Mouse (Mus musculus) kidney, embryonic 15.5 days (tissue): Measurements from ENCODE around the gene Gm31571. TPM values are rescaled to one million over a fixed set of nuclear protein-coding genes. Genes with fewer than 3 reads are reported as not detected.
"Not testable (repeated sequence)": the region's sequence is repeated elsewhere in the genome, so short reads cannot be mapped to it uniquely, and the experiment has no call there.

Experiments
- ATAC-seq: fragments of 200-750 bp; cut with Nextera tagmentation; replicated peaks from 2 replicates; pipeline ENCODE4 v1.8.0; 2017; ENCODE audit warnings: moderate TSS enrichment; ENCODE audit not compliant: low FRiP score
- H3K27ac ChIP-seq: fragments of 300-500 bp; sonication (generic); 2 replicates; pipeline ENCODE4 v1.5.1; 2015; ENCODE audit warnings: mild to moderate bottlenecking, inconsistent platforms
- H3K27me3 ChIP-seq: fragments of 300-500 bp; sonication (generic); 2 replicates; pipeline ENCODE4 v1.6.1; 2015; ENCODE audit warnings: inconsistent platforms
- H3K36me3 ChIP-seq: fragments of 300-500 bp; sonication (generic); 2 replicates; pipeline ENCODE4 v1.6.1; 2015; ENCODE audit warnings: inconsistent platforms
- H3K4me1 ChIP-seq: fragments of 300-500 bp; sonication (generic); 2 replicates; pipeline ENCODE4 v1.6.1; 2015; ENCODE audit warnings: inconsistent platforms
- H3K4me2 ChIP-seq: fragments of 300-500 bp; sonication (generic); 2 replicates; pipeline ENCODE4 v1.6.1; 2015; ENCODE audit warnings: moderate library complexity, mild to moderate bottlenecking, inconsistent platforms
- H3K4me3 ChIP-seq: fragments of 300-500 bp; sonication (generic); replicated peaks from 2 replicates; pipeline ENCODE4 v1.5.1; 2015; ENCODE audit warnings: mild to moderate bottlenecking, inconsistent platforms
- H3K9ac ChIP-seq: fragments of 300-500 bp; sonication (generic); 2 replicates; pipeline ENCODE4 v1.6.1; 2015; ENCODE audit warnings: mild to moderate bottlenecking, inconsistent platforms
- H3K9me3 ChIP-seq: fragments of 300-500 bp; sonication (generic); replicated peaks from 2 replicates; pipeline ENCODE4 v1.6.1; 2016; ENCODE audit warnings: inconsistent platforms
- WGBS: fragments of 180-500 bp; shearing (Covaris S2); methylation state at CpG from one replicate; pipeline ENCODE4 v1.1.7; 2015; ENCODE audit warnings: mixed read lengths; 5-methylcytosine and 5-hydroxymethylcytosine counted together
- polyA plus RNA-seq: library from polyadenylated mRNA; unstranded; fragments of >200 nt; fragmentation: Nextera tagmentation; extraction: Ambion mirVana; gene quantifications from 2 replicates; pipeline ENCODE4 v1.2.1, GENCODE M21; 2015

Gm31571 gene
- polyA plus RNA-seq, result not detected in 2 replicates

- not testable (repeated sequence) for H3K36me3 ChIP-seq, H3K9ac ChIP-seq, H3K4me3 ChIP-seq, H3K4me2 ChIP-seq, H3K27me3 ChIP-seq, ATAC-seq, H3K9me3 ChIP-seq, H3K4me1 ChIP-seq, H3K27ac ChIP-seq
- no CpG with 5 or more reads among the region's 6 CpGs for WGBS
Observed at GRCm38 (mm10) chrY:22051253-22051652, at the start of gene Gm31571. Gene Gm31571, minus strand, starts transcription at chrY:22051353.
